ENCODE assay signal across 22 mouse cellular contexts in genomic region chr11:9839636-9840035, GRCm38 (mm10).
A peak's percentile ranks its signal among the peaks of the same experiment; 100 is the strongest.
DNase-seq lines count a peak whose midpoint lies in the region; ATAC-seq and TF ChIP-seq lines count a peak whose summit lies in the region.
"Had no signal": no experiment of that assay in that cellular context is flagged by ENCODE, and none has a peak within 500 bp of the region (broad histone marks: within the 10 kb centered on the region; RNA-seq: fewer than 3 reads in every experiment).

No protein-coding gene starts in this region.

- H3K36me3 ChIP-seq in hindbrain, embryonic 15.5 days: no peaks in the 10 kb centered on the region
- no peaks in the 10 kb centered on the region for H3K36me3 ChIP-seq in hindbrain, embryonic 13.5 days
- H3K36me3 ChIP-seq in midbrain, postnatal 0 days (ENCODE audit: insufficient read depth, low read length): no peaks in the 10 kb centered on the region
- no peaks in the 10 kb centered on the region for H3K36me3 ChIP-seq in midbrain, embryonic 13.5 days
- H3K36me3 ChIP-seq: embryonic facial prominence, embryonic 15.5 days; heart, embryonic 13.5 days; liver, embryonic 12.5 days; midbrain, embryonic 10.5 days had no signal

- no peaks in the 10 kb centered on the region for H3K27me3 ChIP-seq in hindbrain, embryonic 15.5 days
- H3K27me3 ChIP-seq in hindbrain, embryonic 13.5 days: no peaks in the 10 kb centered on the region
- no peaks in the 10 kb centered on the region for H3K27me3 ChIP-seq in midbrain, postnatal 0 days (ENCODE audit: insufficient read depth, low read length)
- no peaks in the 10 kb centered on the region for H3K27me3 ChIP-seq in midbrain, embryonic 13.5 days
- H3K27me3 ChIP-seq: embryonic facial prominence, embryonic 15.5 days; heart, embryonic 13.5 days; liver, embryonic 12.5 days had no signal

- peak; percentile 38; the same call in 1 of the 2 replicates for ATAC-seq in hindbrain, embryonic 15.5 days (ENCODE audit: low FRiP score, low read depth)
- no peak for ATAC-seq in hindbrain, embryonic 13.5 days (ENCODE audit: low FRiP score)
- ATAC-seq in midbrain, postnatal 0 days (ENCODE audit: low FRiP score): no peak
- ATAC-seq in midbrain, embryonic 13.5 days: no peak
- ATAC-seq: CD4-positive, CD25-positive, alpha-beta regulatory T cell, adult 4 months; liver, embryonic 12.5 days had no signal

- no peak overlapping the region for H3K4me2 ChIP-seq in hindbrain, embryonic 15.5 days
- H3K4me2 ChIP-seq in hindbrain, embryonic 13.5 days: no peak overlapping the region
- H3K4me2 ChIP-seq in midbrain, postnatal 0 days (ENCODE audit: low read depth, low read length, poor library complexity, severe bottlenecking): no peak overlapping the region
- H3K4me2 ChIP-seq in midbrain, embryonic 13.5 days (replicated peaks): no peak overlapping the region
- H3K4me2 ChIP-seq: embryonic facial prominence, embryonic 15.5 days; heart, embryonic 13.5 days; liver, embryonic 12.5 days had no signal

- peak; percentile 4 for DNase-seq in cerebellum, adult 9-11 months
- no peak for DNase-seq in cerebellum, adult 11 months
- peak; percentile 75 for DNase-seq in midbrain, postnatal 0 days (ENCODE audit: low spot score)
- DNase-seq in kidney, adult 11 months: no peak
- DNase-seq: adrenal gland, postnatal 25 days; gastrocnemius, postnatal 36 days; heart, adult 2 months; heart, postnatal 14 days; kidney, adult 18-20 months; lung, adult 18-20 months; lung, postnatal 10 days; thymus, adult 2 months had no signal

- H3K9ac ChIP-seq in hindbrain, embryonic 15.5 days: no peak overlapping the region
- no peak overlapping the region for H3K9ac ChIP-seq in hindbrain, embryonic 13.5 days
- H3K9ac ChIP-seq in midbrain, postnatal 0 days (replicated peaks; ENCODE audit: low read length, poor library complexity, severe bottlenecking): no peak overlapping the region
- H3K9ac ChIP-seq in midbrain, embryonic 13.5 days (replicated peaks): no peak overlapping the region
- H3K9ac ChIP-seq: embryonic facial prominence, embryonic 15.5 days; heart, embryonic 13.5 days; liver, embryonic 12.5 days had no signal

- H3K27ac ChIP-seq in hindbrain, embryonic 15.5 days (replicated peaks): no peak overlapping the region
- H3K27ac ChIP-seq in hindbrain, embryonic 13.5 days: no peak overlapping the region
- H3K27ac ChIP-seq in midbrain, postnatal 0 days (ENCODE audit: low read depth, low read length): no peak overlapping the region
- H3K27ac ChIP-seq in midbrain, embryonic 13.5 days: no peak overlapping the region
- H3K27ac ChIP-seq: embryonic facial prominence, embryonic 15.5 days; heart, adult 2 months; heart, embryonic 13.5 days; left cerebral cortex, adult 2 months; liver, embryonic 12.5 days; midbrain, embryonic 10.5 days; stomach, postnatal 0 days had no signal

- no peaks in the 10 kb centered on the region for H3K4me1 ChIP-seq in hindbrain, embryonic 15.5 days (replicated peaks)
- no peaks in the 10 kb centered on the region for H3K4me1 ChIP-seq in hindbrain, embryonic 13.5 days (replicated peaks)
- no peaks in the 10 kb centered on the region for H3K4me1 ChIP-seq in midbrain, postnatal 0 days (ENCODE audit: insufficient read depth, low read length)
- no peaks in the 10 kb centered on the region for H3K4me1 ChIP-seq in midbrain, embryonic 13.5 days (replicated peaks)
- H3K4me1 ChIP-seq: embryonic facial prominence, embryonic 15.5 days; heart, embryonic 13.5 days; liver, embryonic 12.5 days; midbrain, embryonic 10.5 days had no signal

- TF ChIP-seq CTCF in midbrain, postnatal 0 days (IDR thresholded peaks at IDR 0.05): no peak

- H3K4me3 ChIP-seq in hindbrain, embryonic 15.5 days: no peak overlapping the region
- H3K4me3 ChIP-seq in hindbrain, embryonic 13.5 days: no peak overlapping the region
- H3K4me3 ChIP-seq in midbrain, postnatal 0 days (ENCODE audit: low read depth, low read length): no peak overlapping the region
- no peak overlapping the region for H3K4me3 ChIP-seq in midbrain, embryonic 13.5 days (replicated peaks)
- H3K4me3 ChIP-seq: embryonic facial prominence, embryonic 15.5 days; heart, adult 2 months; heart, embryonic 13.5 days; left cerebral cortex, adult 2 months; liver, embryonic 12.5 days; midbrain, embryonic 10.5 days had no signal

- no peaks in the 10 kb centered on the region for H3K9me3 ChIP-seq in hindbrain, embryonic 15.5 days
- H3K9me3 ChIP-seq in hindbrain, embryonic 13.5 days: no peaks in the 10 kb centered on the region
- H3K9me3 ChIP-seq in midbrain, postnatal 0 days (ENCODE audit: low read length): no peaks in the 10 kb centered on the region
- H3K9me3 ChIP-seq in midbrain, embryonic 13.5 days: no peaks in the 10 kb centered on the region
- H3K9me3 ChIP-seq: embryonic facial prominence, embryonic 15.5 days; heart, embryonic 13.5 days; liver, embryonic 12.5 days; midbrain, embryonic 10.5 days had no signal

Comparison
In these comparisons a context has a peak if more than half of its experiments do, and no peak if none do; other contexts are left out.
1. DNase-seq: peak in cerebellum, adult 9-11 months (single experiment) and midbrain, postnatal 0 days (single experiment); none in cerebellum, adult 11 months (single experiment) and kidney, adult 11 months (single experiment).